Mouse (Mus musculus): ENCODE measurements around the gene Kndc1. TPM values are rescaled to one million over a fixed set of nuclear protein-coding genes. Genes with fewer than 3 reads are reported as not detected.

The Kndc1 gene
- polyA plus RNA-seq (2016; fragmentation: Nextera tagmentation; extraction: Ambion mirVana), result 0.06 TPM in 1 of 2 replicates, not detected in the other

GRCm38 (mm10) chr7:139894655-139895557 is at the start of gene Kndc1:
Gene Kndc1, plus strand, starts transcription at chr7:139894696.
- no peak within 1 kb of the TSS for H3K27ac ChIP-seq (ENCODE audit: poor library complexity, severe bottlenecking)
- under 1% methylated on average over 50 of the region's 50 CpGs for WGBS
- peak; percentile 37; the same call in 1 of the 2 replicates for ATAC-seq (ENCODE audit: insufficient number of reproducible peaks, low FRiP score)
- H3K4me2 ChIP-seq, result peak within 1 kb of the TSS; percentile 95
- peak within 1 kb of the TSS; percentile 37 for H3K9ac ChIP-seq
- H3K9me3 ChIP-seq (replicated peaks), result no peaks in the 10 kb centered on the region
- peaks cover 18% of the 10 kb centered on the region for H3K4me1 ChIP-seq (replicated peaks)
- H3K27me3 ChIP-seq (replicated peaks), result peaks cover 85% of the 10 kb centered on the region
- peak within 1 kb of the TSS; percentile 54 for H3K4me3 ChIP-seq
- H3K36me3 ChIP-seq, result no peaks in the 10 kb centered on the region

GRCm38 (mm10) chr7:139845101-139845500 is 49.4 kb upstream of the Kndc1 start:
- 0 out of 2 replicates have a peak, but pooled peaks cover 7% of the 10 kb centered on the region for H3K4me1 ChIP-seq (replicated peaks)
- WGBS, result 53% methylated on average over 2 of the region's 2 CpGs
- peaks cover 2% of the 10 kb centered on the region; the same call in 1 of the 2 replicates for H3K27me3 ChIP-seq (replicated peaks)
- H3K4me2 ChIP-seq, result no peak overlapping the region
- H3K9ac ChIP-seq, result no peak overlapping the region
- no peak overlapping the region for H3K4me3 ChIP-seq
- ATAC-seq (ENCODE audit: insufficient number of reproducible peaks, low FRiP score), result no peak
- H3K36me3 ChIP-seq, result no peaks in the 10 kb centered on the region
- H3K27ac ChIP-seq (ENCODE audit: poor library complexity, severe bottlenecking), result no peak overlapping the region
- H3K9me3 ChIP-seq (replicated peaks), result no peaks in the 10 kb centered on the region

GRCm38 (mm10) chr7:139850152-139850551 is 44.3 kb upstream of the Kndc1 start:
- WGBS, result 58% methylated on average over 6 of the region's 6 CpGs
- no peaks in the 10 kb centered on the region for H3K36me3 ChIP-seq

GRCm38 (mm10) chr7:139850677-139851076 is 43.8 kb upstream of the Kndc1 start:
- Histone ChIP-seq H3K4me2 (no peak overlapping the region), H3K4me1 (replicated peaks) (no peaks in the 10 kb centered on the region), H3K9ac (no peak overlapping the region), H3K27ac (ENCODE audit: poor library complexity, severe bottlenecking) (no peak overlapping the region), H3K36me3 (no peaks in the 10 kb centered on the region), H3K4me3 (no peak overlapping the region), H3K9me3 (replicated peaks) (no peaks in the 10 kb centered on the region), H3K27me3 (replicated peaks) (peaks cover 8% of the 10 kb centered on the region)
- ATAC-seq (ENCODE audit: insufficient number of reproducible peaks, low FRiP score), result no peak
- 71% methylated on average over 5 of the region's 5 CpGs for WGBS

More at GRCm38 (mm10) chr7:139850152-139850551, 44.3 kb upstream of the Kndc1 start:
- H3K4me1 ChIP-seq (replicated peaks), result no peaks in the 10 kb centered on the region
- H3K9me3 ChIP-seq (replicated peaks), result no peaks in the 10 kb centered on the region
- H3K9ac ChIP-seq, result no peak overlapping the region
- H3K27ac ChIP-seq (ENCODE audit: poor library complexity, severe bottlenecking), result no peak overlapping the region
- H3K4me2 ChIP-seq, result no peak overlapping the region
- no peak overlapping the region for H3K4me3 ChIP-seq
- peaks cover 8% of the 10 kb centered on the region for H3K27me3 ChIP-seq (replicated peaks)
- no peak for ATAC-seq (ENCODE audit: insufficient number of reproducible peaks, low FRiP score)

GRCm38 (mm10) chr7:139851098-139851497 is 43.4 kb upstream of the Kndc1 start:
- WGBS, result 72% methylated on average over 6 of the region's 6 CpGs
- Histone ChIP-seq H3K4me1 (replicated peaks) (no peaks in the 10 kb centered on the region), H3K27ac (ENCODE audit: poor library complexity, severe bottlenecking) (no peak overlapping the region), H3K4me3 (no peak overlapping the region), H3K9ac (no peak overlapping the region), H3K27me3 (replicated peaks) (peaks cover 8% of the 10 kb centered on the region), H3K9me3 (replicated peaks) (no peaks in the 10 kb centered on the region), H3K4me2 (no peak overlapping the region), H3K36me3 (no peaks in the 10 kb centered on the region)
- no peak for ATAC-seq (ENCODE audit: insufficient number of reproducible peaks, low FRiP score)

GRCm38 (mm10) chr7:139855261-139855660 is 39.2 kb upstream of the Kndc1 start:
- Histone ChIP-seq H3K27me3 (replicated peaks) (peaks cover 9% of the 10 kb centered on the region), H3K36me3 (no peaks in the 10 kb centered on the region), H3K4me3 (no peak overlapping the region), H3K27ac (ENCODE audit: poor library complexity, severe bottlenecking) (no peak overlapping the region), H3K9ac (no peak overlapping the region), H3K9me3 (replicated peaks) (no peaks in the 10 kb centered on the region), H3K4me1 (replicated peaks) (no peaks in the 10 kb centered on the region), H3K4me2 (no peak overlapping the region)
- no peak for ATAC-seq (ENCODE audit: insufficient number of reproducible peaks, low FRiP score)
- 83% methylated on average over 11 of the region's 11 CpGs for WGBS

GRCm38 (mm10) chr7:139861411-139861810 is 33.1 kb upstream of the Kndc1 start:
- Histone ChIP-seq H3K27ac (ENCODE audit: poor library complexity, severe bottlenecking) (no peak overlapping the region), H3K4me3 (no peak overlapping the region), H3K27me3 (replicated peaks) (0 out of 2 replicates have a peak, but pooled peaks cover 3% of the 10 kb centered on the region), H3K4me1 (replicated peaks) (no peaks in the 10 kb centered on the region), H3K9ac (no peak overlapping the region), H3K4me2 (no peak overlapping the region), H3K36me3 (no peaks in the 10 kb centered on the region), H3K9me3 (replicated peaks) (no peaks in the 10 kb centered on the region)
- ATAC-seq (ENCODE audit: insufficient number of reproducible peaks, low FRiP score), result no peak
- 38% methylated on average over 3 of the region's 3 CpGs for WGBS

GRCm38 (mm10) chr7:139863076-139863475 is 31.4 kb upstream of the Kndc1 start:
- Histone ChIP-seq H3K4me1 (replicated peaks) (no peaks in the 10 kb centered on the region), H3K9me3 (replicated peaks) (no peaks in the 10 kb centered on the region), H3K36me3 (no peaks in the 10 kb centered on the region), H3K9ac (no peak overlapping the region), H3K27ac (ENCODE audit: poor library complexity, severe bottlenecking) (no peak overlapping the region), H3K27me3 (replicated peaks) (no peaks in the 10 kb centered on the region), H3K4me2 (no peak overlapping the region), H3K4me3 (no peak overlapping the region)
- ATAC-seq (ENCODE audit: insufficient number of reproducible peaks, low FRiP score), result no peak
- 70% methylated on average over 2 of the region's 2 CpGs for WGBS

GRCm38 (mm10) chr7:139864253-139864652 is 30.2 kb upstream of the Kndc1 start:
- no peaks in the 10 kb centered on the region for H3K9me3 ChIP-seq (replicated peaks)
- H3K9ac ChIP-seq, result no peak overlapping the region
- H3K36me3 ChIP-seq, result no peaks in the 10 kb centered on the region
- H3K4me3 ChIP-seq, result no peak overlapping the region
- no peak overlapping the region for H3K4me2 ChIP-seq
- H3K27me3 ChIP-seq (replicated peaks), result no peaks in the 10 kb centered on the region
- H3K4me1 ChIP-seq (replicated peaks), result no peaks in the 10 kb centered on the region
- 43% methylated on average over 2 of the region's 2 CpGs for WGBS
- no peak overlapping the region for H3K27ac ChIP-seq (ENCODE audit: poor library complexity, severe bottlenecking)
- ATAC-seq (ENCODE audit: insufficient number of reproducible peaks, low FRiP score), result no peak

- H3K9ac ChIP-seq, result no peak overlapping the region
- no peaks in the 10 kb centered on the region for H3K4me1 ChIP-seq (replicated peaks)
- no peak overlapping the region for H3K4me2 ChIP-seq
- WGBS, result 69% methylated on average over 1 of the region's 1 CpGs
- no peaks in the 10 kb centered on the region for H3K36me3 ChIP-seq
- no peaks in the 10 kb centered on the region for H3K27me3 ChIP-seq (replicated peaks)
- H3K4me3 ChIP-seq, result no peak overlapping the region
- no peak for ATAC-seq (ENCODE audit: insufficient number of reproducible peaks, low FRiP score)
- no peaks in the 10 kb centered on the region for H3K9me3 ChIP-seq (replicated peaks)
- no peak overlapping the region for H3K27ac ChIP-seq (ENCODE audit: poor library complexity, severe bottlenecking)
Measured at GRCm38 (mm10) chr7:139864871-139865270, 29.6 kb upstream of the Kndc1 start.

GRCm38 (mm10) chr7:139871014-139871413 is 23.5 kb upstream of the Kndc1 start:
- WGBS, result 88% methylated on average over 5 of the region's 5 CpGs
- peaks cover 14% of the 10 kb centered on the region for H3K27me3 ChIP-seq (replicated peaks)
- ATAC-seq (ENCODE audit: insufficient number of reproducible peaks, low FRiP score), result no peak
- no peak overlapping the region for H3K4me2 ChIP-seq
- H3K9ac ChIP-seq, result no peak overlapping the region
- no peaks in the 10 kb centered on the region for H3K4me1 ChIP-seq (replicated peaks)
- no peaks in the 10 kb centered on the region for H3K36me3 ChIP-seq
- H3K4me3 ChIP-seq, result no peak overlapping the region
- H3K9me3 ChIP-seq (replicated peaks), result no peaks in the 10 kb centered on the region
- no peak overlapping the region for H3K27ac ChIP-seq (ENCODE audit: poor library complexity, severe bottlenecking)
